Mouse (Mus musculus): ENCODE measurements around the gene Mef2c.

- no peak for TF ChIP-seq CTCF (IDR thresholded peaks at IDR 0.05; ENCODE audit: extremely low read depth, insufficient read depth, low read length)
- TF ChIP-seq POLR2A (IDR thresholded peaks at IDR 0.05; ENCODE audit: extremely low read depth, insufficient read depth, low read length), result no peak
Measured at GRCm38 (mm10) chr13:83546876-83547275, 43.0 kb downstream of the Mef2c start.
